Comparison of ENCODE assay signal across 35 mouse cellular contexts in the genomic region with DNA sequence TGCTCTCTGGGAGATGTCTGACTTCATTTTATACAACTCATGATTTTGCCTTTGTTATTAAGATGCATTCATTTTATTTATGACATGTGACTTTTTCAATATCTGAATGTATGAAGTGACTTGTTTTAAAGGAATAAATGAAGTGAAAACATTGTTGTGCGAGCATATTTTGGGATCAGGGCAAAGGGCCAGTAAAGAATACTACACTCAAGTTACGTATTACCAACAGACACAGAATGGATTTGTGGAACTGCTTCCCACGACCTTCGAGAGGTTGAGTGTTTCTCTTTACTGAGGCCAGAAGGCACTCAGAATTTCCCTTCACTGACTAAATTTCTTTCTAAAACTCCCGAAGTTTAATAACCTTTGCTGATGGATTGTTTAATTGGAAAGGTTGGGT. TPM values are rescaled to one million over a fixed set of nuclear protein-coding genes. Genes with fewer than 3 reads are reported as not detected.
"Had no signal": no experiment of that assay in that cellular context is flagged by ENCODE, and none has a peak within 500 bp of the region (broad histone marks: within the 10 kb centered on the region; RNA-seq: fewer than 3 reads in every experiment).

No protein-coding gene starts in this region.

- H3K27me3 ChIP-seq: embryonic facial prominence, embryonic 12.5 days; embryonic facial prominence, embryonic 13.5 days; embryonic facial prominence, embryonic 15.5 days; forebrain, embryonic 12.5 days; forebrain, embryonic 13.5 days; forebrain, embryonic 15.5 days had no signal

- ATAC-seq: forebrain, embryonic 13.5 days; forebrain, embryonic 14.5 days; forebrain, embryonic 15.5 days; forebrain, embryonic 16.5 days; forebrain, postnatal 0 days had no signal

- H3K4me1 ChIP-seq: embryonic facial prominence, embryonic 10.5 days; embryonic facial prominence, embryonic 13.5 days; forebrain, embryonic 10.5 days had no signal

- H3K4me3 ChIP-seq: embryonic facial prominence, embryonic 10.5 days; embryonic facial prominence, embryonic 12.5 days; embryonic facial prominence, embryonic 13.5 days; embryonic facial prominence, embryonic 15.5 days; erythroblast, embryonic 14.5 days; forebrain, embryonic 10.5 days; forebrain, embryonic 12.5 days; forebrain, embryonic 13.5 days; forebrain, embryonic 15.5 days; gastrocnemius, adult 2 months had no signal

- H3K9me3 ChIP-seq: embryonic facial prominence, embryonic 10.5 days; embryonic facial prominence, embryonic 12.5 days; embryonic facial prominence, embryonic 13.5 days; embryonic facial prominence, embryonic 15.5 days; forebrain, embryonic 10.5 days; forebrain, embryonic 12.5 days; forebrain, embryonic 13.5 days; forebrain, embryonic 15.5 days had no signal

- DNase-seq: cerebellum, adult 2 months; cerebellum, adult 8-10 months; cerebellum, adult 9-10 months; cerebellum, adult 9-11 months; cerebellum, postnatal 10 days; cerebellum, postnatal 14 days; cerebellum, postnatal 25 days; cerebellum, postnatal 36 days; embryo, embryonic 11 days; forebrain, postnatal 0 days; gastrocnemius, adult 2 months; gastrocnemius, postnatal 10 days; gastrocnemius, postnatal 14 days; gastrocnemius, postnatal 25 days; gastrocnemius, postnatal 36 days; heart, adult 18-20 months had no signal

- H3K9ac ChIP-seq: embryonic facial prominence, embryonic 12.5 days; embryonic facial prominence, embryonic 13.5 days; embryonic facial prominence, embryonic 15.5 days; forebrain, embryonic 12.5 days; forebrain, embryonic 13.5 days; forebrain, embryonic 15.5 days; forebrain, postnatal 0 days had no signal

- H3K4me2 ChIP-seq: embryonic facial prominence, embryonic 12.5 days; embryonic facial prominence, embryonic 13.5 days; embryonic facial prominence, embryonic 15.5 days; forebrain, embryonic 12.5 days; forebrain, embryonic 13.5 days; forebrain, embryonic 15.5 days had no signal

- H3K27ac ChIP-seq: embryonic facial prominence, embryonic 10.5 days; embryonic facial prominence, embryonic 12.5 days; embryonic facial prominence, embryonic 13.5 days; embryonic facial prominence, embryonic 15.5 days; forebrain, embryonic 10.5 days; forebrain, embryonic 12.5 days; forebrain, embryonic 13.5 days; forebrain, embryonic 15.5 days; gastrocnemius, adult 2 months had no signal

RNA-seq across cellular contexts. Expression of a gene that starts 8.6 kb away (rescaled TPM):
- total RNA-seq: common myeloid progenitor, adult 5-6 weeks; gastrocnemius, adult 18-20 months; gastrocnemius, adult 8-10 months; gastrocnemius, postnatal 10 days; gastrocnemius, postnatal 25 days; gastrocnemius, postnatal 36 days; gastrocnemius, postnatal 4 days; granulocyte monocyte progenitor cell, adult 5-6 weeks had no signal
- polyA plus RNA-seq: cerebellum, adult 2 months; embryonic facial prominence, embryonic 10.5 days; embryonic facial prominence, embryonic 11.5 days; embryonic facial prominence, embryonic 12.5 days; embryonic facial prominence, embryonic 13.5 days; embryonic facial prominence, embryonic 14.5 days; embryonic facial prominence, embryonic 15.5 days; erythroblast, embryonic 14.5 days; forebrain, embryonic 10.5 days; forebrain, embryonic 11.5 days; forebrain, embryonic 12.5 days; forebrain, embryonic 13.5 days; forebrain, embryonic 14.5 days; forebrain, embryonic 15.5 days; forebrain, postnatal 0 days had no signal
